Mouse (Mus musculus): ENCODE data around the gene Dnaja3. TPM values are rescaled to one million over a fixed set of nuclear protein-coding genes. Genes with fewer than 3 reads are reported as not detected.
"Not testable (repeated sequence)": the region's sequence is repeated elsewhere in the genome, so short reads cannot be mapped to it uniquely, and the experiment has no call there.

Dnaja3 gene
- polyA plus RNA-seq, 1 experiment = 13.7 TPM

GRCm38 (mm10) chr16:4667190-4667808 is 27.5 kb downstream of the Dnaja3 start:
- 39% methylated on average over 3 of the region's 3 CpGs for WGBS
- H3K36me3 ChIP-seq (ENCODE audit: control insufficient read depth, insufficient read depth, low read length) = peaks cover 55% of the 10 kb centered on the region
- H3K4me1 ChIP-seq (ENCODE audit: control insufficient read depth, insufficient read depth, insufficient read length, low read length) = no peaks in the 10 kb centered on the region

GRCm38 (mm10) chr16:4670317-4670716 is 30.5 kb downstream of the Dnaja3 start:
- 72% methylated on average over 5 of the region's 5 CpGs for WGBS
- Histone ChIP-seq H3K27me3 (ENCODE audit: control insufficient read depth, insufficient read depth, low read length) (no peaks in the 10 kb centered on the region), H3K36me3 (ENCODE audit: control insufficient read depth, insufficient read depth, low read length) (peaks cover 53% of the 10 kb centered on the region), H3K4me1 (ENCODE audit: control insufficient read depth, insufficient read depth, insufficient read length, low read length) (no peaks in the 10 kb centered on the region), H3K4me3 (ENCODE audit: low read depth, low read length) (no peak overlapping the region), H3K27ac (ENCODE audit: insufficient read depth, low read depth, low read length) (no peak overlapping the region)
- TF ChIP-seq CTCF (IDR thresholded peaks at IDR 0.05; ENCODE audit: extremely low read depth, insufficient read length, insufficient replicate concordance, low read depth, low read length) = no peak
- no peak for TF ChIP-seq POLR2A (IDR thresholded peaks at IDR 0.05; ENCODE audit: low read depth, low read length)

More at GRCm38 (mm10) chr16:4667190-4667808, 27.5 kb downstream of the Dnaja3 start:
- H3K27ac ChIP-seq (ENCODE audit: insufficient read depth, low read depth, low read length) = no peak overlapping the region
- no peak overlapping the region for H3K4me3 ChIP-seq (ENCODE audit: low read depth, low read length)
- TF ChIP-seq CTCF (IDR thresholded peaks at IDR 0.05; ENCODE audit: extremely low read depth, insufficient read length, insufficient replicate concordance, low read depth, low read length) (peak; percentile 89), POLR2A (IDR thresholded peaks at IDR 0.05; ENCODE audit: low read depth, low read length) (no peak)
- H3K27me3 ChIP-seq (ENCODE audit: control insufficient read depth, insufficient read depth, low read length) = no peaks in the 10 kb centered on the region

GRCm38 (mm10) chr16:4674091-4674490 is 34.3 kb downstream of the Dnaja3 start:
- H3K4me3 ChIP-seq (ENCODE audit: low read depth, low read length) = no peak overlapping the region
- TF ChIP-seq CTCF (IDR thresholded peaks at IDR 0.05; ENCODE audit: extremely low read depth, insufficient read length, insufficient replicate concordance, low read depth, low read length) (no peak), POLR2A (IDR thresholded peaks at IDR 0.05; ENCODE audit: low read depth, low read length) (no peak)
- no peaks in the 10 kb centered on the region; the same call in 1 of the 2 replicates for H3K4me1 ChIP-seq (ENCODE audit: control insufficient read depth, insufficient read depth, insufficient read length, low read length)
- H3K27me3 ChIP-seq (ENCODE audit: control insufficient read depth, insufficient read depth, low read length) = no peaks in the 10 kb centered on the region
- 81% methylated on average over 4 of the region's 4 CpGs for WGBS
- H3K27ac ChIP-seq (ENCODE audit: insufficient read depth, low read depth, low read length) = no peak overlapping the region
- peaks cover 40% of the 10 kb centered on the region for H3K36me3 ChIP-seq (ENCODE audit: control insufficient read depth, insufficient read depth, low read length)

- H3K27me3 ChIP-seq (ENCODE audit: control insufficient read depth, insufficient read depth, low read length) = no peaks in the 10 kb centered on the region
- H3K4me1 ChIP-seq (ENCODE audit: control insufficient read depth, insufficient read depth, insufficient read length, low read length) = no peaks in the 10 kb centered on the region; the same call in 1 of the 2 replicates
- 89% methylated on average over 5 of the region's 5 CpGs for WGBS
- peaks cover 29% of the 10 kb centered on the region for H3K36me3 ChIP-seq (ENCODE audit: control insufficient read depth, insufficient read depth, low read length)
- TF ChIP-seq CTCF (IDR thresholded peaks at IDR 0.05; ENCODE audit: extremely low read depth, insufficient read length, insufficient replicate concordance, low read depth, low read length) (no peak), POLR2A (IDR thresholded peaks at IDR 0.05; ENCODE audit: low read depth, low read length) (no peak)
- no peak overlapping the region for H3K27ac ChIP-seq (ENCODE audit: insufficient read depth, low read depth, low read length)
- H3K4me3 ChIP-seq (ENCODE audit: low read depth, low read length) = no peak overlapping the region
These were observed 37.0 kb downstream of the Dnaja3 start for GRCm38 (mm10) chr16:4676836-4677235.

- Histone ChIP-seq H3K4me1 (ENCODE audit: control insufficient read depth, insufficient read depth, insufficient read length, low read length) (peaks cover 2% of the 10 kb centered on the region), H3K36me3 (ENCODE audit: control insufficient read depth, insufficient read depth, low read length) (peaks cover 23% of the 10 kb centered on the region), H3K4me3 (ENCODE audit: low read depth, low read length) (no peak overlapping the region), H3K27ac (ENCODE audit: insufficient read depth, low read depth, low read length) (no peak overlapping the region), H3K27me3 (ENCODE audit: control insufficient read depth, insufficient read depth, low read length) (no peaks in the 10 kb centered on the region)
- 79% methylated on average over 5 of the region's 5 CpGs for WGBS
- TF ChIP-seq CTCF (IDR thresholded peaks at IDR 0.05; ENCODE audit: extremely low read depth, insufficient read length, insufficient replicate concordance, low read depth, low read length) = no peak
These were observed 38.3 kb downstream of the Dnaja3 start for GRCm38 (mm10) chr16:4678080-4678479.

GRCm38 (mm10) chr16:4679121-4680018 is 39.6 kb downstream of the Dnaja3 start, which contains the start of gene Coro7:
Coro7 (minus strand) TSS chr16:4679777.
- under 1% methylated on average over 47 of the region's 47 CpGs for WGBS
- H3K27ac ChIP-seq (ENCODE audit: insufficient read depth, low read depth, low read length) = peak within 1 kb of the TSS; percentile 80
- peaks cover 18% of the 10 kb centered on the region for H3K36me3 ChIP-seq (ENCODE audit: control insufficient read depth, insufficient read depth, low read length)
- TF ChIP-seq POLR2A (IDR thresholded peaks at IDR 0.05; ENCODE audit: low read depth, low read length) (peak; percentile 67), CTCF (IDR thresholded peaks at IDR 0.05; ENCODE audit: extremely low read depth, insufficient read length, insufficient replicate concordance, low read depth, low read length) (no peak)
- peaks cover 2% of the 10 kb centered on the region for H3K4me1 ChIP-seq (ENCODE audit: control insufficient read depth, insufficient read depth, insufficient read length, low read length)
- H3K4me3 ChIP-seq (ENCODE audit: low read depth, low read length) = peak within 1 kb of the TSS; percentile 86
- no peaks in the 10 kb centered on the region for H3K27me3 ChIP-seq (ENCODE audit: control insufficient read depth, insufficient read depth, low read length)

GRCm38 (mm10) chr16:4680922-4681455 is 41.2 kb downstream of the Dnaja3 start:
- H3K36me3 ChIP-seq (ENCODE audit: control insufficient read depth, insufficient read depth, low read length); H3K27ac ChIP-seq (ENCODE audit: insufficient read depth, low read depth, low read length); H3K4me1 ChIP-seq (ENCODE audit: control insufficient read depth, insufficient read depth, insufficient read length, low read length); H3K4me3 ChIP-seq (ENCODE audit: low read depth, low read length); H3K27me3 ChIP-seq (ENCODE audit: control insufficient read depth, insufficient read depth, low read length): not testable (repeated sequence)
- WGBS = 79% methylated on average over 3 of the region's 3 CpGs

Measured in small intestine, adult 2 months (tissue).